Mouse (Mus musculus) liver, embryonic 14.5 days (tissue): ENCODE data around the gene Plekhm2.

Experiments used
- CTCF ChIP-seq: IDR thresholded peaks from 2 replicates; pipeline ENCODE4 v1.5.1; 2016; ENCODE audit warnings: antibody characterized with exemption, low read depth, control low read depth
- EP300 ChIP-seq: IDR thresholded peaks from 2 replicates; pipeline ENCODE4 v1.6.1; 2016; ENCODE audit warnings: antibody characterized with exemption, low read depth

DNA sequence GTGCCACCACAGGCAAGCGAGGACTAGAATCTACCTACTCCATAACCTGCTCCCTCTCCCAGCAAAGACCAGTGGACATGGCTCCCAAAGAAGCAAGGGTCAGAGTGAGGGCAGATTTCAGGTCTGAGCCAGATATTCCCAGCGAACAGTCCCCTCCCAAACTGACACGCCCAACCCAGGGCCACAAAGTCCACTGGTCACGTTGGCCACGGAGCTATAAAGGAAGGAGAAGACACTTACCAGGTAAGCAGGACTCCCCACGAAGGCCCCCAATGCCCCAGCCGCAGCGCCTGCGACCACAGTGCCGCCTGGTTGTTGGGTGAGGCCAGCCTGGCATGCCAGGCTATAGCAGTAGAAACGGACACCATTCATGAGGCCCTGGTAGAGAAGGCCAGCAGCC, 41.7 kb downstream of the Plekhm2 start:
- TF ChIP-seq CTCF (no peak), EP300 (no peak)
